Mouse (Mus musculus) CD4-positive, CD25-positive, alpha-beta regulatory T cell, adult 4 months (primary cell): ENCODE measurements at regions not wholly inside any gene's neighbourhood (a gene's known extent, or its start where the extent isn't known, plus 50 kb on each side); places are given as distances from the start of the nearest gene placed in this dataset.

Source experiments
- ATAC-seq: one replicate; pipeline ENCODE4 v1.8.0; 2017

GRCm38 (mm10) chr15:59785981-59786380 lies 230.4 kb downstream of the 4933412E24Rik start:
- no peak for ATAC-seq

GRCm38 (mm10) chr15:59784556-59784929 lies 231.9 kb downstream of the 4933412E24Rik start:
- ATAC-seq: no peak

- ATAC-seq: no peak
Measured at GRCm38 (mm10) chr15:59783782-59784555, 232.4 kb downstream of the 4933412E24Rik start.

- ATAC-seq: no peak
Measured at GRCm38 (mm10) chr15:59783393-59783781, 233.0 kb downstream of the 4933412E24Rik start.

- no peak for ATAC-seq
Measured at GRCm38 (mm10) chr15:59780506-59780905, 235.9 kb downstream of the 4933412E24Rik start.

GRCm38 (mm10) chr15:59777307-59777871 lies 239.0 kb downstream of the 4933412E24Rik start:
- no peak for ATAC-seq

- no peak for ATAC-seq
Measured at GRCm38 (mm10) chr15:59775781-59776180, 240.6 kb downstream of the 4933412E24Rik start.

- ATAC-seq: no peak
Measured at GRCm38 (mm10) chr15:59773983-59774382, 242.4 kb downstream of the 4933412E24Rik start.

GRCm38 (mm10) chr15:59772595-59772994 lies 243.8 kb downstream of the 4933412E24Rik start:
- no peak for ATAC-seq

GRCm38 (mm10) chr15:59762061-59762460 lies 254.4 kb downstream of the 4933412E24Rik start:
- ATAC-seq: peak; percentile 41

- no peak for ATAC-seq
Measured at GRCm38 (mm10) chr15:59760490-59760889, 255.9 kb downstream of the 4933412E24Rik start.

GRCm38 (mm10) chr15:59759566-59759965 lies 256.8 kb downstream of the 4933412E24Rik start:
- ATAC-seq: no peak

GRCm38 (mm10) chr15:59758971-59759370 lies 257.4 kb downstream of the 4933412E24Rik start:
- ATAC-seq: no peak

GRCm38 (mm10) chr15:59756141-59756540 lies 260.3 kb downstream of the 4933412E24Rik start:
- no peak for ATAC-seq

- no peak for ATAC-seq
Measured at GRCm38 (mm10) chr15:59754906-59755305, 261.5 kb downstream of the 4933412E24Rik start.

- no peak for ATAC-seq
Measured at GRCm38 (mm10) chr15:59752277-59752676, 264.1 kb downstream of the 4933412E24Rik start.

GRCm38 (mm10) chr15:59746290-59746689 lies 270.1 kb downstream of the 4933412E24Rik start:
- peak; percentile 34 for ATAC-seq

GRCm38 (mm10) chr15:59744411-59744931 lies 271.9 kb downstream of the 4933412E24Rik start:
- ATAC-seq: no peak

- peak; percentile 86 for ATAC-seq
Measured at GRCm38 (mm10) chr15:59739197-59739596, 277.2 kb downstream of the 4933412E24Rik start.

- ATAC-seq: peak; percentile 25
Measured at GRCm38 (mm10) chr15:59737247-59737646, 279.2 kb downstream of the 4933412E24Rik start.

- ATAC-seq: no peak
Measured at GRCm38 (mm10) chr15:59734376-59734775, 282.0 kb downstream of the 4933412E24Rik start.

- ATAC-seq: no peak
Measured at GRCm38 (mm10) chr15:59733932-59734331, 282.5 kb downstream of the 4933412E24Rik start.

GRCm38 (mm10) chr15:59733031-59733810 lies 283.2 kb downstream of the 4933412E24Rik start:
- no peak for ATAC-seq
